ENCODE assay signal across 7 mouse cellular contexts in genomic region chr15:21885181-21885580, GRCm38 (mm10).
DNase-seq lines count a peak whose midpoint lies in the region; ATAC-seq and TF ChIP-seq lines count a peak whose summit lies in the region.

No protein-coding gene starts in this region.

- H3K4me3 ChIP-seq in spleen, adult 2 months (ENCODE audit: extremely low read depth, insufficient read depth, insufficient read length), result no peak overlapping the region
- no peak overlapping the region for H3K4me3 ChIP-seq in embryonic facial prominence, embryonic 11.5 days (ENCODE audit: low read depth, low read length)
- no peak overlapping the region for H3K4me3 ChIP-seq in limb, embryonic 11.5 days (ENCODE audit: low read depth, low read length)

- no peaks in the 10 kb centered on the region for H3K4me1 ChIP-seq in spleen, adult 2 months (ENCODE audit: control insufficient read depth, insufficient read depth, insufficient read length)
- no peaks in the 10 kb centered on the region for H3K4me1 ChIP-seq in embryonic facial prominence, embryonic 11.5 days (ENCODE audit: control insufficient read depth, insufficient read depth, low read length)
- H3K4me1 ChIP-seq in limb, embryonic 11.5 days (ENCODE audit: control insufficient read depth, insufficient read depth, low read length), result no peaks in the 10 kb centered on the region

- H3K27ac ChIP-seq in spleen, adult 2 months (ENCODE audit: insufficient read depth, low read length), result no peak overlapping the region
- H3K27ac ChIP-seq in embryonic facial prominence, embryonic 11.5 days (replicated peaks; ENCODE audit: low read depth, low read length), result no peak overlapping the region
- no peak overlapping the region for H3K27ac ChIP-seq in limb, embryonic 11.5 days (replicated peaks; ENCODE audit: low read depth, low read length)

- no peaks in the 10 kb centered on the region for H3K36me3 ChIP-seq in spleen, adult 2 months (ENCODE audit: control insufficient read depth, insufficient read depth, low read length)
- no peaks in the 10 kb centered on the region for H3K36me3 ChIP-seq in embryonic facial prominence, embryonic 11.5 days (replicated peaks; ENCODE audit: control insufficient read depth, insufficient read depth, low read depth, low read length)
- H3K36me3 ChIP-seq in limb, embryonic 11.5 days (ENCODE audit: control insufficient read depth, insufficient read depth, low read length), result no peaks in the 10 kb centered on the region

- ATAC-seq in embryonic facial prominence, embryonic 11.5 days (replicated peaks; ENCODE audit: insufficient number of reproducible peaks, low FRiP score, low TSS enrichment, low read depth), result no peak
- no peak for ATAC-seq in limb, embryonic 11.5 days (ENCODE audit: insufficient number of reproducible peaks, low FRiP score, low TSS enrichment, low read depth)

- no peak overlapping the region for H3K4me2 ChIP-seq in embryonic facial prominence, embryonic 11.5 days (ENCODE audit: low read depth, low read length)
- no peak overlapping the region for H3K4me2 ChIP-seq in limb, embryonic 11.5 days (ENCODE audit: low read depth, severe bottlenecking)

- TF ChIP-seq POLR2A in spleen, adult 2 months (IDR thresholded peaks at IDR 0.05; ENCODE audit: low read depth, low read length), result no peak

- no peaks in the 10 kb centered on the region for H3K9me3 ChIP-seq in embryonic facial prominence, embryonic 11.5 days (replicated peaks; ENCODE audit: control insufficient read depth, low read length)
- H3K9me3 ChIP-seq in limb, embryonic 11.5 days (ENCODE audit: control insufficient read depth, low read length), result no peaks in the 10 kb centered on the region

- 26% methylated on average over 2 of the region's 2 CpGs for WGBS in spleen, adult 2 months
- 21% methylated on average over 2 of the region's 2 CpGs for WGBS in embryonic facial prominence, embryonic 11.5 days
- WGBS in limb, embryonic 11.5 days, result 26% methylated on average over 2 of the region's 2 CpGs

- H3K9ac ChIP-seq in embryonic facial prominence, embryonic 11.5 days (replicated peaks; ENCODE audit: low read length), result no peak overlapping the region
- H3K9ac ChIP-seq in limb, embryonic 11.5 days (ENCODE audit: low read length), result no peak overlapping the region

- DNase-seq in spleen, adult 2 months (ENCODE audit: low read depth in 1 of 2, low spot score in 2 of 2), result no peak
- no peak for DNase-seq in spleen, adult 12 weeks (ENCODE audit: low spot score)
- DNase-seq in adrenal gland, postnatal 25 days, result peak; percentile 34
- DNase-seq in embryonic facial prominence, embryonic 11.5 days (ENCODE audit: low spot score), result peak; percentile 75
- peak; percentile 22 for DNase-seq in hindlimb bud, embryonic 11.5 days (ENCODE audit: extremely low spot score, low read depth, low spot score)
- peak; percentile 83 for DNase-seq in limb, embryonic 11.5 days (ENCODE audit: low spot score)
- DNase-seq in right cerebral cortex, adult 2 months (ENCODE audit: low spot score in 2 of 2), result peak; percentile 71 to 84

- TF ChIP-seq CTCF in spleen, adult 2 months (IDR thresholded peaks at IDR 0.05; ENCODE audit: extremely low read depth, insufficient read depth, insufficient read length, insufficient replicate concordance), result peak; percentile 3; the same call in 1 of the 2 replicates

- H3K27me3 ChIP-seq in spleen, adult 2 months (ENCODE audit: control insufficient read depth, insufficient read depth, low read length), result no peaks in the 10 kb centered on the region
- no peaks in the 10 kb centered on the region for H3K27me3 ChIP-seq in embryonic facial prominence, embryonic 11.5 days (ENCODE audit: control insufficient read depth, insufficient read depth, low read length)
- H3K27me3 ChIP-seq in limb, embryonic 11.5 days (ENCODE audit: control insufficient read depth, insufficient read depth, low read length), result no peaks in the 10 kb centered on the region

Comparison
In these comparisons a context has a peak if more than half of its experiments do, and no peak if none do; other contexts are left out.
1. DNase-seq: peak in adrenal gland, postnatal 25 days (single experiment), embryonic facial prominence, embryonic 11.5 days (single experiment), hindlimb bud, embryonic 11.5 days (single experiment), limb, embryonic 11.5 days (single experiment) and right cerebral cortex, adult 2 months (2 of 2); none in spleen, adult 2 months (0 of 2) and spleen, adult 12 weeks (single experiment).